Mouse (Mus musculus) forebrain, embryonic 10.5 days (tissue): Measurements from ENCODE around the gene Ksr2. TPM values are rescaled to one million over a fixed set of nuclear protein-coding genes. Genes with fewer than 3 reads are reported as not detected.
"Not testable (repeated sequence)": the region's sequence is repeated elsewhere in the genome, so short reads cannot be mapped to it uniquely, and the experiment has no call there.

Experiments used
- DNase-seq: peaks from one replicate; pipeline ENCODE4 v3.0.0-alpha.2; 2017; ENCODE audit warnings: low spot score; ENCODE audit errors: extremely low spot score
- H3K27ac ChIP-seq: fragments of 300-500 bp; sonication (generic); 2 replicates; pipeline ENCODE4 v1.5.1; 2016; ENCODE audit warnings: mild to moderate bottlenecking
- H3K27me3 ChIP-seq: fragments of 300-500 bp; sonication (generic); 2 replicates; pipeline ENCODE4 v1.6.1; 2016; ENCODE audit warnings: mild to moderate bottlenecking; ENCODE audit not compliant: poor library complexity, severe bottlenecking
- H3K36me3 ChIP-seq: fragments of 300-500 bp; sonication (generic); replicated peaks from 2 replicates; pipeline ENCODE4 v1.6.1; 2016; ENCODE audit warnings: mild to moderate bottlenecking, moderate library complexity
- H3K4me1 ChIP-seq: fragments of 300-500 bp; sonication (generic); 2 replicates; pipeline ENCODE4 v1.6.1; 2016
- H3K4me3 ChIP-seq: fragments of 300-500 bp; sonication (generic); 2 replicates; pipeline ENCODE4 v1.5.1; 2016; ENCODE audit warnings: mild to moderate bottlenecking, moderate library complexity
- H3K9me3 ChIP-seq: fragments of 300-500 bp; sonication (generic); 2 replicates; pipeline ENCODE4 v1.6.1; 2016; ENCODE audit warnings: mild to moderate bottlenecking, moderate library complexity
- WGBS: fragments of 180-500 bp; shearing (Covaris S2); methylation state at CpG from one replicate; pipeline ENCODE4 v1.1.7; 2016; 5-methylcytosine and 5-hydroxymethylcytosine counted together
- polyA plus RNA-seq: library from polyadenylated mRNA; unstranded; fragments of >200 nt; fragmentation: Nextera tagmentation; extraction: Ambion mirVana; gene quantifications from 2 replicates; pipeline ENCODE4 v1.2.1, GENCODE M21; 2016

Ksr2 gene
- polyA plus RNA-seq, 1 experiment from 2014 or later: 0.40 TPM

- Histone ChIP-seq H3K4me1 (peaks cover 23% of the 10 kb centered on the region), H3K4me3 (peak overlapping the region; percentile 90), H3K9me3 (peaks cover 26% of the 10 kb centered on the region), H3K36me3 (peaks cover 48% of the 10 kb centered on the region), H3K27ac (peak overlapping the region; percentile 98), H3K27me3 (no peaks in the 10 kb centered on the region)
- peak; percentile 71 for DNase-seq
- 13% methylated on average over 16 of the region's 16 CpGs for WGBS
Observed at GRCm38 (mm10) chr5:117388296-117388751, 25.5 kb upstream of the Ksr2 start.

GRCm38 (mm10) chr5:117388877-117389276 lies 24.9 kb upstream of the Ksr2 start, which contains the start of gene Rfc5:
TSS of gene Rfc5 (minus strand) at chr5:117389047.
- Histone ChIP-seq H3K9me3 (peaks cover 29% of the 10 kb centered on the region), H3K27me3 (no peaks in the 10 kb centered on the region), H3K4me1 (peaks cover 23% of the 10 kb centered on the region), H3K36me3 (peaks cover 43% of the 10 kb centered on the region), H3K4me3 (peak within 1 kb of the TSS; percentile 90), H3K27ac (peak within 1 kb of the TSS; percentile 98)
- DNase-seq: peak; percentile 96
- WGBS: under 1% methylated on average over 44 of the region's 44 CpGs

- no peak overlapping the region for H3K27ac ChIP-seq
- WGBS: 88% methylated on average over 1 of the region's 1 CpGs
- no peak for DNase-seq
Observed at GRCm38 (mm10) chr5:117390895-117391294, 22.9 kb upstream of the Ksr2 start.

GRCm38 (mm10) chr5:117395834-117396233 lies 18.0 kb upstream of the Ksr2 start:
- 90% methylated on average over 5 of the region's 5 CpGs for WGBS

More at GRCm38 (mm10) chr5:117390895-117391294, 22.9 kb upstream of the Ksr2 start:
- peaks cover 23% of the 10 kb centered on the region for H3K4me1 ChIP-seq
- peaks cover 22% of the 10 kb centered on the region for H3K36me3 ChIP-seq
- H3K4me3 ChIP-seq: no peak overlapping the region
- no peaks in the 10 kb centered on the region for H3K27me3 ChIP-seq
- H3K9me3 ChIP-seq: peaks cover 29% of the 10 kb centered on the region

GRCm38 (mm10) chr5:117396596-117397014 lies 17.2 kb upstream of the Ksr2 start:
- WGBS: 77% methylated on average over 6 of the region's 6 CpGs
- Histone ChIP-seq H3K4me3 (no peak overlapping the region), H3K4me1 (peaks cover 17% of the 10 kb centered on the region), H3K36me3 (no peaks in the 10 kb centered on the region), H3K9me3 (peaks cover 21% of the 10 kb centered on the region), H3K27ac (no peak overlapping the region), H3K27me3 (no peaks in the 10 kb centered on the region)
- DNase-seq: no peak

More at GRCm38 (mm10) chr5:117395834-117396233, 18.0 kb upstream of the Ksr2 start:
- Histone ChIP-seq H3K4me1 (peaks cover 17% of the 10 kb centered on the region), H3K27me3 (no peaks in the 10 kb centered on the region), H3K27ac (no peak overlapping the region), H3K36me3 (peaks cover 4% of the 10 kb centered on the region; the same call in 1 of the 2 replicates), H3K4me3 (no peak overlapping the region), H3K9me3 (peaks cover 28% of the 10 kb centered on the region)
- DNase-seq: no peak

GRCm38 (mm10) chr5:117397371-117397770 lies 16.4 kb upstream of the Ksr2 start:
- no peak overlapping the region for H3K4me3 ChIP-seq
- 82% methylated on average over 6 of the region's 6 CpGs for WGBS
- DNase-seq: no peak
- H3K27me3 ChIP-seq: no peaks in the 10 kb centered on the region
- 0 out of 2 replicates have a peak overlapping the region, but pooled peaks have one; percentile 12 for H3K27ac ChIP-seq
- peaks cover 13% of the 10 kb centered on the region for H3K9me3 ChIP-seq
- H3K36me3 ChIP-seq: no peaks in the 10 kb centered on the region
- peaks cover 17% of the 10 kb centered on the region for H3K4me1 ChIP-seq

GRCm38 (mm10) chr5:117398007-117398550 lies 15.7 kb upstream of the Ksr2 start:
- Histone ChIP-seq H3K27ac (peak overlapping the region; percentile 35; the same call in 1 of the 2 replicates), H3K9me3 (peaks cover 6% of the 10 kb centered on the region), H3K4me1 (peaks cover 17% of the 10 kb centered on the region), H3K4me3 (no peak overlapping the region), H3K36me3 (no peaks in the 10 kb centered on the region), H3K27me3 (no peaks in the 10 kb centered on the region)
- no peak for DNase-seq
- WGBS: 21% methylated on average over 4 of the region's 5 CpGs

- no peaks in the 10 kb centered on the region for H3K9me3 ChIP-seq
- H3K27ac ChIP-seq: no peak overlapping the region
- no peak overlapping the region for H3K4me3 ChIP-seq
- no peaks in the 10 kb centered on the region for H3K27me3 ChIP-seq
- no peaks in the 10 kb centered on the region for H3K36me3 ChIP-seq
- 83% methylated on average over 9 of the region's 9 CpGs for WGBS
- peaks cover 17% of the 10 kb centered on the region for H3K4me1 ChIP-seq
- DNase-seq: no peak
Observed at GRCm38 (mm10) chr5:117399281-117399680, 14.5 kb upstream of the Ksr2 start.

GRCm38 (mm10) chr5:117403609-117404008 lies 10.2 kb upstream of the Ksr2 start:
- DNase-seq: no peak
- H3K27me3 ChIP-seq: no peaks in the 10 kb centered on the region
- no peaks in the 10 kb centered on the region for H3K36me3 ChIP-seq
- no peaks in the 10 kb centered on the region for H3K4me1 ChIP-seq
- no peak overlapping the region for H3K4me3 ChIP-seq
- H3K27ac ChIP-seq: no peak overlapping the region
- H3K9me3 ChIP-seq: no peaks in the 10 kb centered on the region
- 86% methylated on average over 8 of the region's 8 CpGs for whole genome bisulfite sequencing

GRCm38 (mm10) chr5:117404671-117405070 lies 9.1 kb upstream of the Ksr2 start:
- WGBS: 94% methylated on average over 2 of the region's 2 CpGs
- H3K36me3 ChIP-seq, H3K27me3 ChIP-seq, H3K27ac ChIP-seq, DNase-seq, H3K9me3 ChIP-seq, H3K4me3 ChIP-seq, H3K4me1 ChIP-seq: not testable (repeated sequence)

GRCm38 (mm10) chr5:117408216-117408615 lies 5.6 kb upstream of the Ksr2 start:
- WGBS: 72% methylated on average over 4 of the region's 4 CpGs
- H3K27me3 ChIP-seq: peaks cover 44% of the 10 kb centered on the region

GRCm38 (mm10) chr5:117409369-117409768 lies 4.4 kb upstream of the Ksr2 start:
- Histone ChIP-seq H3K27me3 (peaks cover 55% of the 10 kb centered on the region), H3K4me1 (peaks cover 16% of the 10 kb centered on the region), H3K9me3 (no peaks in the 10 kb centered on the region), H3K27ac (no peak overlapping the region), H3K4me3 (no peak overlapping the region), H3K36me3 (no peaks in the 10 kb centered on the region)
- DNase-seq: no peak
- WGBS: 77% methylated on average over 6 of the region's 6 CpGs

More at GRCm38 (mm10) chr5:117408216-117408615, 5.6 kb upstream of the Ksr2 start:
- DNase-seq: no peak
- no peaks in the 10 kb centered on the region for H3K36me3 ChIP-seq
- no peak overlapping the region for H3K4me3 ChIP-seq
- H3K9me3 ChIP-seq: no peaks in the 10 kb centered on the region
- H3K4me1 ChIP-seq: peaks cover 5% of the 10 kb centered on the region
- H3K27ac ChIP-seq: no peak overlapping the region

- H3K27me3 ChIP-seq: peaks cover 77% of the 10 kb centered on the region
- peak; percentile 16 for DNase-seq
- H3K36me3 ChIP-seq: no peaks in the 10 kb centered on the region
- no peaks in the 10 kb centered on the region for H3K9me3 ChIP-seq
- peak overlapping the region; percentile 91; the same call in 1 of the 2 replicates for H3K27ac ChIP-seq
- peak overlapping the region; percentile 81 for H3K4me3 ChIP-seq
- peaks cover 24% of the 10 kb centered on the region for H3K4me1 ChIP-seq
- WGBS: 0% methylated on average over 10 of the region's 10 CpGs
Observed at GRCm38 (mm10) chr5:117414611-117415010, 811 bp downstream of the Ksr2 start.
